Mouse (Mus musculus) forebrain, embryonic 14.5 days (tissue): ENCODE measurements around the gene L3mbtl1. TPM values are rescaled to one million over a fixed set of nuclear protein-coding genes. Genes with fewer than 3 reads are reported as not detected.

Experiments used
- ATAC-seq: fragments of 200-750 bp; cut with Nextera tagmentation; 2 replicates; pipeline ENCODE4 v1.8.0; 2017; ENCODE audit warnings: mild to moderate bottlenecking, moderate library complexity
- DNase-seq: peaks from one replicate; pipeline ENCODE4 v3.0.0-alpha.2; 2015; ENCODE audit warnings: low spot score
- H3K27ac ChIP-seq: fragments of 300-500 bp; sonication (generic); 2 replicates; pipeline ENCODE4 v1.5.1; 2014; ENCODE audit warnings: low read depth, mild to moderate bottlenecking, control low read depth, low read length, moderate library complexity
- H3K27me3 ChIP-seq: fragments of 300-500 bp; sonication (generic); replicated peaks from 2 replicates; pipeline ENCODE4 v1.6.1; 2014; ENCODE audit warnings: low read length, control low read depth, mixed read lengths; ENCODE audit not compliant: control insufficient read depth, insufficient read depth
- H3K36me3 ChIP-seq: fragments of 300-500 bp; sonication (generic); 2 replicates; pipeline ENCODE4 v1.6.1; 2014; ENCODE audit warnings: low read length, control low read depth; ENCODE audit not compliant: control insufficient read depth, insufficient read depth
- H3K4me1 ChIP-seq: fragments of 300-500 bp; sonication (generic); 2 replicates; pipeline ENCODE4 v1.6.1; 2014; ENCODE audit warnings: antibody characterized with exemption, low read length, control low read depth; ENCODE audit not compliant: control insufficient read depth, insufficient read depth
- H3K4me2 ChIP-seq: fragments of 300-500 bp; sonication (generic); 2 replicates; pipeline ENCODE4 v1.6.1; 2014; ENCODE audit warnings: mild to moderate bottlenecking, control low read depth, low read length
- H3K4me3 ChIP-seq: fragments of 300-500 bp; sonication (generic); 2 replicates; pipeline ENCODE4 v1.5.1; 2014; ENCODE audit warnings: low read depth, low read length, control low read depth
- H3K9ac ChIP-seq: fragments of 300-500 bp; sonication (generic); 2 replicates; pipeline ENCODE4 v1.6.1; 2014; ENCODE audit warnings: mild to moderate bottlenecking, low read length, control low read depth, moderate library complexity
- H3K9me3 ChIP-seq: fragments of 300-500 bp; sonication (generic); replicated peaks from 2 replicates; pipeline ENCODE4 v1.6.1; 2016; ENCODE audit warnings: low read length, control low read depth, mixed read lengths; ENCODE audit not compliant: control insufficient read depth
- WGBS: fragments of 180-500 bp; shearing (Covaris S2); extraction: QIAGEN DNeasy Blood & Tissue Kit; methylation state at CpG from one replicate; pipeline ENCODE4 v1.1.7; 2014; 5-methylcytosine and 5-hydroxymethylcytosine counted together
- polyA plus RNA-seq: library from polyadenylated mRNA; unstranded; fragments of >200 nt; fragmentation: Nextera tagmentation; extraction: Ambion mirVana; gene quantifications from 2 replicates; pipeline ENCODE4 v1.2.1, GENCODE M21; 2014

L3mbtl1 gene
- polyA plus RNA-seq, 1 experiment from 2014 or later: 0.11 TPM

DNA sequence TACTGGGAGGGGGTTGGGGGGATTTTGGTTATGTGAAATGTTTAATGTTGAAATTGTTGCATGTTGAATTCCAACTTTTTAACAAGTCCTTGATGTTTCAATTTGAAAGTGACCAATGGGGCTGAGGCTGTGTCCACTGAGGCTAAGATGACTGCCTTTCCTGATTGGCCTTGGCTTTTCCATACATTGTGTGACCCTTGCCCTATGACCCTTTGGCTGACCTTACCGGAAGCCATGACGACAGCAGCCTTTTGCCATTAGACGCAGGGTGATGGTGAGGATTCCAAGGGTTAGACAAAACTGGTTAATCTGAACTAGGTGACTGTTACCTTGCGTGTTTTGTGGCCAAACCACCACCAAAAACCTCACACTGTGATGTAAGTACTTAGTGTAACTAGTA is 10.6 kb upstream of the L3mbtl1 start:
- H3K36me3 ChIP-seq: peaks cover 48% of the 10 kb centered on the region
- no peaks in the 10 kb centered on the region for H3K27me3 ChIP-seq
- peak; percentile 8 for DNase-seq
- H3K9ac ChIP-seq: peak overlapping the region; percentile 100; the same call in 1 of the 2 replicates
- H3K4me1 ChIP-seq: peaks cover 11% of the 10 kb centered on the region
- ATAC-seq: no peak
- no peak overlapping the region for H3K27ac ChIP-seq
- 66% methylated on average over 4 of the region's 4 CpGs for WGBS
- H3K4me2 ChIP-seq: peak overlapping the region; percentile 71
- peak overlapping the region; percentile 97 for H3K4me3 ChIP-seq
- no peaks in the 10 kb centered on the region for H3K9me3 ChIP-seq

- Histone ChIP-seq H3K4me1 (peaks cover 11% of the 10 kb centered on the region), H3K4me3 (no peak overlapping the region), H3K36me3 (peaks cover 64% of the 10 kb centered on the region), H3K27ac (no peak overlapping the region), H3K4me2 (no peak overlapping the region), H3K9me3 (no peaks in the 10 kb centered on the region), H3K27me3 (no peaks in the 10 kb centered on the region), H3K9ac (no peak overlapping the region)
- no peak for ATAC-seq
- 93% methylated on average over 19 of the region's 19 CpGs for WGBS
- DNase-seq: no peak
These were observed 8.9 kb upstream of the L3mbtl1 start for GRCm38 (mm10) chr2:162934421-162934820.

- no peak overlapping the region for H3K4me3 ChIP-seq
- no peak overlapping the region for H3K9ac ChIP-seq
- 94% methylated on average over 3 of the region's 3 CpGs for WGBS
- H3K4me1 ChIP-seq: peaks cover 8% of the 10 kb centered on the region
- peaks cover 77% of the 10 kb centered on the region for H3K36me3 ChIP-seq
- ATAC-seq (no peak), DNase-seq (no peak)
- no peaks in the 10 kb centered on the region for H3K27me3 ChIP-seq
- no peak overlapping the region for H3K4me2 ChIP-seq
- H3K9me3 ChIP-seq: no peaks in the 10 kb centered on the region
- no peak overlapping the region for H3K27ac ChIP-seq
These were observed 7.6 kb upstream of the L3mbtl1 start for GRCm38 (mm10) chr2:162935700-162936099.

- Histone ChIP-seq H3K36me3 (peaks cover 64% of the 10 kb centered on the region), H3K4me1 (peaks cover 2% of the 10 kb centered on the region; the same call in 1 of the 2 replicates), H3K4me3 (no peak overlapping the region), H3K9ac (no peak overlapping the region), H3K9me3 (no peaks in the 10 kb centered on the region), H3K27ac (no peak overlapping the region), H3K27me3 (no peaks in the 10 kb centered on the region; the same call in 1 of the 2 replicates), H3K4me2 (no peak overlapping the region)
- 80% methylated on average over 1 of the region's 1 CpGs for WGBS
- DNase-seq (no peak), ATAC-seq (no peak)
These were observed 3.7 kb upstream of the L3mbtl1 start for GRCm38 (mm10) chr2:162939562-162939961.

DNA sequence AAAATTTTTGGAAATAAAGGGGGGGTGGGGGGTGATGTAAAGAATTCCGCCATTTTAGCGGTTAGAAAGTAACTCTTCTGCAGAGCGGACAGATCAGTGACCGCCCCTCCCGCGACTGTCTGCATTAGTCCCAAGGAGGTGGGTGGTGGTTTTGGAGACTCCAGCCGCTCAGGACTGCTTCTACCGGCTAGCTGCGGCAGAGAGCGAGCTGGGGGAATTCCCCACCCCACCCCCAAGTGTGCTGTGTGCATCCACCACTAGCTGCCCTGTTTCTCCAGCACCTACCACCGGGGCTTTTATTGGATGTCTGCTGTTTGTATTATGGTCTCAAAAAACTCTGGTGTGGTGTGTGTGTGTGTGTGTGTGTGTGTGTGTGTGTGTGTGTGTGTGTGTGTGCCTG is 659 bp downstream of the L3mbtl1 start:
- peaks cover 2% of the 10 kb centered on the region; the same call in 1 of the 2 replicates for H3K4me1 ChIP-seq
- peak overlapping the region; percentile 49 for H3K4me3 ChIP-seq
- no peaks in the 10 kb centered on the region for H3K9me3 ChIP-seq
- H3K27me3 ChIP-seq: no peaks in the 10 kb centered on the region; the same call in 1 of the 2 replicates
- ATAC-seq (no peak), DNase-seq (no peak)
- 10% methylated on average over 11 of the region's 11 CpGs for WGBS
- H3K36me3 ChIP-seq: peaks cover 24% of the 10 kb centered on the region
- H3K27ac ChIP-seq: no peak overlapping the region
- peak overlapping the region; percentile 97 for H3K4me2 ChIP-seq
- peak overlapping the region; percentile 66; the same call in 1 of the 2 replicates for H3K9ac ChIP-seq

GRCm38 (mm10) chr2:162946964-162947363 is 3.7 kb downstream of the L3mbtl1 start:
- no peak for ATAC-seq

GRCm38 (mm10) chr2:162947736-162948135 is 4.5 kb downstream of the L3mbtl1 start:
- H3K4me3 ChIP-seq: no peak overlapping the region
- no peaks in the 10 kb centered on the region for H3K36me3 ChIP-seq
- peaks cover 2% of the 10 kb centered on the region; the same call in 1 of the 2 replicates for H3K4me1 ChIP-seq
- H3K4me2 ChIP-seq: peak overlapping the region; percentile 32
- H3K27me3 ChIP-seq: no peaks in the 10 kb centered on the region; the same call in 1 of the 2 replicates
- WGBS: 41% methylated on average over 15 of the region's 15 CpGs
- ATAC-seq: no peak
- no peak overlapping the region for H3K9ac ChIP-seq
- H3K27ac ChIP-seq: no peak overlapping the region
- H3K9me3 ChIP-seq: no peaks in the 10 kb centered on the region
- DNase-seq: no peak

More at GRCm38 (mm10) chr2:162946964-162947363, 3.7 kb downstream of the L3mbtl1 start:
- H3K9ac ChIP-seq: no peak overlapping the region
- DNase-seq: no peak
- H3K4me1 ChIP-seq: peaks cover 2% of the 10 kb centered on the region; the same call in 1 of the 2 replicates
- H3K4me3 ChIP-seq: no peak overlapping the region
- no peak overlapping the region for H3K4me2 ChIP-seq
- 85% methylated on average over 5 of the region's 5 CpGs for WGBS
- no peaks in the 10 kb centered on the region for H3K36me3 ChIP-seq
- H3K27me3 ChIP-seq: no peaks in the 10 kb centered on the region; the same call in 1 of the 2 replicates
- H3K9me3 ChIP-seq: no peaks in the 10 kb centered on the region
- no peak overlapping the region for H3K27ac ChIP-seq

- no peak overlapping the region for H3K4me3 ChIP-seq
- 63% methylated on average over 14 of the region's 14 CpGs for WGBS
- peak overlapping the region; percentile 32 for H3K4me2 ChIP-seq
- H3K9me3 ChIP-seq: no peaks in the 10 kb centered on the region
- no peaks in the 10 kb centered on the region for H3K36me3 ChIP-seq
- H3K27ac ChIP-seq: no peak overlapping the region
- H3K27me3 ChIP-seq: no peaks in the 10 kb centered on the region; the same call in 1 of the 2 replicates
- H3K9ac ChIP-seq: no peak overlapping the region
- peaks cover 2% of the 10 kb centered on the region; the same call in 1 of the 2 replicates for H3K4me1 ChIP-seq
- DNase-seq (no peak), ATAC-seq (no peak)
These were observed 4.9 kb downstream of the L3mbtl1 start for GRCm38 (mm10) chr2:162948221-162948620.

DNA sequence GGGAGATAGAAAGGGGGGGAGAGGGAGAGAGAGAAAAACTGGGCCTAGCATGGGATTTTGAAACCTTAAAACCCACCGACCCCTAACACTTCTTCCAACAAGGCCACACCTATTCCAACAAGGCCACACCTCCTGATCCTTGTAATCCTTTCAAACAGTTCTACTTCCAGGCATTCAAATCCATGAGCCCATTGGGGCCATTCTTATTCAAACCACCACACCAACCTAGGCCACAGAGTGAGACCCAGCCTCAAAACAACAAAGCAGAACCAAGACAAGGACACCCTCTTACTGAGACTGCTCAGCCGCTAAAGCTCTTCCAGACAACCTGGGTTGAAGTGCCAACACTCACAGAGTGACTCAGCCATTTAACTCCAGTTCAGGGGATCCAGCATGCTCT is 7.5 kb downstream of the L3mbtl1 start:
- no peak for DNase-seq
- H3K4me3 ChIP-seq: no peak overlapping the region
- no peak overlapping the region for H3K4me2 ChIP-seq
- no peak overlapping the region for H3K27ac ChIP-seq
- ATAC-seq: no peak
- H3K36me3 ChIP-seq: no peaks in the 10 kb centered on the region
- no peaks in the 10 kb centered on the region for H3K27me3 ChIP-seq
- H3K4me1 ChIP-seq: no peaks in the 10 kb centered on the region
- WGBS: 100% methylated on average over 2 of the region's 2 CpGs
- H3K9ac ChIP-seq: no peak overlapping the region
- H3K9me3 ChIP-seq: no peaks in the 10 kb centered on the region
